Mouse (Mus musculus): ENCODE results near the gene Fgf8. TPM values are rescaled to one million over a fixed set of nuclear protein-coding genes. Genes with fewer than 3 reads are reported as not detected.

Fgf8 gene
- polyA plus RNA-seq, 1 experiment from 2014 or later, result not detected

- WGBS, result 20% methylated on average over 14 of the region's 14 CpGs
- Histone ChIP-seq H3K9me3 (ENCODE audit: low read depth, low read length) (no peaks in the 10 kb centered on the region), H3K9ac (no peak overlapping the region), H3K4me2 (no peak overlapping the region), H3K36me3 (ENCODE audit: insufficient read depth) (no peaks in the 10 kb centered on the region), H3K4me3 (ENCODE audit: low read depth, low read length) (no peak overlapping the region), H3K27me3 (ENCODE audit: insufficient read depth, low read length) (no peaks in the 10 kb centered on the region), H3K27ac (ENCODE audit: low read depth) (no peak overlapping the region), H3K4me1 (ENCODE audit: insufficient read depth) (no peaks in the 10 kb centered on the region)
- ATAC-seq (ENCODE audit: insufficient read depth) (no peak), DNase-seq (no peak)
- TF ChIP-seq CTCF (IDR thresholded peaks at IDR 0.05; ENCODE audit: low read depth), result no peak
Measured at GRCm38 (mm10) chr19:45725677-45726277, 16.9 kb downstream of the Fgf8 start.

GRCm38 (mm10) chr19:45722188-45722587 lies 20.5 kb downstream of the Fgf8 start:
- DNase-seq, result no peak
- no peak overlapping the region for H3K4me3 ChIP-seq (ENCODE audit: low read depth, low read length)
- H3K9ac ChIP-seq, result no peak overlapping the region
- WGBS, result 63% methylated on average over 5 of the region's 5 CpGs
- no peak for ATAC-seq (ENCODE audit: insufficient read depth)
- no peaks in the 10 kb centered on the region for H3K9me3 ChIP-seq (ENCODE audit: low read depth, low read length)
- no peaks in the 10 kb centered on the region for H3K4me1 ChIP-seq (ENCODE audit: insufficient read depth)
- H3K4me2 ChIP-seq, result no peak overlapping the region
- TF ChIP-seq CTCF (IDR thresholded peaks at IDR 0.05; ENCODE audit: low read depth), result peak; percentile 25; the same call in 1 of the 2 replicates
- H3K27ac ChIP-seq (ENCODE audit: low read depth), result no peak overlapping the region
- H3K36me3 ChIP-seq (ENCODE audit: insufficient read depth), result no peaks in the 10 kb centered on the region
- no peaks in the 10 kb centered on the region for H3K27me3 ChIP-seq (ENCODE audit: insufficient read depth, low read length)

- ATAC-seq (ENCODE audit: insufficient read depth) (no peak), DNase-seq (no peak)
- H3K27me3 ChIP-seq (ENCODE audit: insufficient read depth, low read length), result no peaks in the 10 kb centered on the region
- no peaks in the 10 kb centered on the region for H3K4me1 ChIP-seq (ENCODE audit: insufficient read depth)
- H3K9ac ChIP-seq, result no peak overlapping the region
- peak overlapping the region; percentile 51 for H3K4me2 ChIP-seq
- no peak overlapping the region for H3K27ac ChIP-seq (ENCODE audit: low read depth)
- WGBS, result 61% methylated on average over 3 of the region's 3 CpGs
- H3K36me3 ChIP-seq (ENCODE audit: insufficient read depth), result no peaks in the 10 kb centered on the region
- H3K9me3 ChIP-seq (ENCODE audit: low read depth, low read length), result no peaks in the 10 kb centered on the region
- TF ChIP-seq CTCF (IDR thresholded peaks at IDR 0.05; ENCODE audit: low read depth), result no peak
- H3K4me3 ChIP-seq (ENCODE audit: low read depth, low read length), result no peak overlapping the region
Measured at GRCm38 (mm10) chr19:45718286-45718685, 24.4 kb downstream of the Fgf8 start.

- H3K4me3 ChIP-seq (ENCODE audit: low read depth, low read length), result peak overlapping the region; percentile 6; the same call in 1 of the 2 replicates
- peak; percentile 44; the same call in 1 of the 2 replicates for TF ChIP-seq CTCF (IDR thresholded peaks at IDR 0.05; ENCODE audit: low read depth)
- peak overlapping the region; percentile 51 for H3K4me2 ChIP-seq
- H3K9me3 ChIP-seq (ENCODE audit: low read depth, low read length), result no peaks in the 10 kb centered on the region
- H3K27ac ChIP-seq (ENCODE audit: low read depth), result no peak overlapping the region
- H3K9ac ChIP-seq, result peak overlapping the region; percentile 33; the same call in 1 of the 2 replicates
- no peaks in the 10 kb centered on the region for H3K36me3 ChIP-seq (ENCODE audit: insufficient read depth)
- 11% methylated on average over 16 of the region's 16 CpGs for WGBS
- ATAC-seq (ENCODE audit: insufficient read depth) (peak; percentile 70), DNase-seq (peak; percentile 73)
- H3K4me1 ChIP-seq (ENCODE audit: insufficient read depth), result no peaks in the 10 kb centered on the region
- H3K27me3 ChIP-seq (ENCODE audit: insufficient read depth, low read length), result no peaks in the 10 kb centered on the region
Measured at GRCm38 (mm10) chr19:45717493-45718220, 25.1 kb downstream of the Fgf8 start.

GRCm38 (mm10) chr19:45708704-45709103 lies 34.0 kb downstream of the Fgf8 start:
- no peaks in the 10 kb centered on the region for H3K36me3 ChIP-seq (ENCODE audit: insufficient read depth)
- no peak for TF ChIP-seq CTCF (IDR thresholded peaks at IDR 0.05; ENCODE audit: low read depth)
- H3K4me1 ChIP-seq (ENCODE audit: insufficient read depth), result no peaks in the 10 kb centered on the region
- ATAC-seq (ENCODE audit: insufficient read depth), result no peak
- H3K27ac ChIP-seq (ENCODE audit: low read depth), result no peak overlapping the region
- 61% methylated on average over 3 of the region's 3 CpGs for WGBS
- no peak overlapping the region for H3K4me3 ChIP-seq (ENCODE audit: low read depth, low read length)
- no peak for DNase-seq
- H3K4me2 ChIP-seq, result no peak overlapping the region
- no peaks in the 10 kb centered on the region for H3K9me3 ChIP-seq (ENCODE audit: low read depth, low read length)
- H3K9ac ChIP-seq, result no peak overlapping the region
- no peaks in the 10 kb centered on the region for H3K27me3 ChIP-seq (ENCODE audit: insufficient read depth, low read length)

GRCm38 (mm10) chr19:45696281-45696600 lies 46.5 kb downstream of the Fgf8 start:
- ATAC-seq (ENCODE audit: insufficient read depth) (no peak), DNase-seq (no peak)
- no peak overlapping the region for H3K4me2 ChIP-seq
- no peaks in the 10 kb centered on the region for H3K9me3 ChIP-seq (ENCODE audit: low read depth, low read length)
- no peak overlapping the region for H3K27ac ChIP-seq (ENCODE audit: low read depth)
- no peak for TF ChIP-seq CTCF (IDR thresholded peaks at IDR 0.05; ENCODE audit: low read depth)
- no peak overlapping the region for H3K4me3 ChIP-seq (ENCODE audit: low read depth, low read length)
- 33% methylated on average over 6 of the region's 6 CpGs for WGBS
- no peaks in the 10 kb centered on the region for H3K36me3 ChIP-seq (ENCODE audit: insufficient read depth)
- no peak overlapping the region for H3K9ac ChIP-seq
- H3K27me3 ChIP-seq (ENCODE audit: insufficient read depth, low read length), result no peaks in the 10 kb centered on the region
- no peaks in the 10 kb centered on the region for H3K4me1 ChIP-seq (ENCODE audit: insufficient read depth)

GRCm38 (mm10) chr19:45695496-45696280 lies 47.0 kb downstream of the Fgf8 start:
- no peaks in the 10 kb centered on the region for H3K4me1 ChIP-seq (ENCODE audit: insufficient read depth)
- no peaks in the 10 kb centered on the region for H3K36me3 ChIP-seq (ENCODE audit: insufficient read depth)
- no peak overlapping the region for H3K4me2 ChIP-seq
- H3K4me3 ChIP-seq (ENCODE audit: low read depth, low read length), result no peak overlapping the region
- no peak for TF ChIP-seq CTCF (IDR thresholded peaks at IDR 0.05; ENCODE audit: low read depth)
- DNase-seq, result no peak
- no peak for ATAC-seq (ENCODE audit: insufficient read depth)
- 34% methylated on average over 25 of the region's 25 CpGs for WGBS
- no peak overlapping the region for H3K27ac ChIP-seq (ENCODE audit: low read depth)
- H3K27me3 ChIP-seq (ENCODE audit: insufficient read depth, low read length), result no peaks in the 10 kb centered on the region
- no peaks in the 10 kb centered on the region for H3K9me3 ChIP-seq (ENCODE audit: low read depth, low read length)
- peak overlapping the region; percentile 18; the same call in 1 of the 2 replicates for H3K9ac ChIP-seq

Data from lung, embryonic 14.5 days (tissue).